Mouse (Mus musculus): ENCODE data around the gene Gm17657.
"Not testable (repeated sequence)": the region's sequence is repeated elsewhere in the genome, so short reads cannot be mapped to it uniquely, and the experiment has no call there.

Gene Gm17657

GRCm38 (mm10) chr17:29548494-29548893 lies 944 bp downstream of the Gm17657 start:
- DNase-seq (ENCODE audit: low read depth, low spot score) = no peak

DNA sequence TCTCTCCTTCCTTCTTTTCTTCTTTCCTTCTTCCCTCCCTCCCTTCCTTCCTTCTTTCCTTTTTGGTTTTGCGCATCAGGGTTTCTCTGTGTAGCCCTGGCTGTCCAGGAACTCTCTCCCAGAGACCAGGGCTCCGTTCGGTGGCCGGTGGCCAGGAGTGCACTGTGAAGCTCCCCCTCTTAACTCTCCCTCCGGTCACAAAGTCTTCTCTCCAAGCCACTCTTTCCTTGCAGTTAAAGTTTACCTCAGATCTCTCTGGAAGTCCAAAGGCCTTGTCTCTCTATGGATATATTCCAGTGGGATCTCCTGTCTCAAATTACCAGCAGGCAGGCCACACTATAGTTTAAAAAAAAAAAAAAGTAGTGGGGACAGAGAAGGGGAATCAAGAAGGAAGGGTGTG lies 4.2 kb downstream of the Gm17657 start:
- DNase-seq (ENCODE audit: low read depth, low spot score) = no peak

DNA sequence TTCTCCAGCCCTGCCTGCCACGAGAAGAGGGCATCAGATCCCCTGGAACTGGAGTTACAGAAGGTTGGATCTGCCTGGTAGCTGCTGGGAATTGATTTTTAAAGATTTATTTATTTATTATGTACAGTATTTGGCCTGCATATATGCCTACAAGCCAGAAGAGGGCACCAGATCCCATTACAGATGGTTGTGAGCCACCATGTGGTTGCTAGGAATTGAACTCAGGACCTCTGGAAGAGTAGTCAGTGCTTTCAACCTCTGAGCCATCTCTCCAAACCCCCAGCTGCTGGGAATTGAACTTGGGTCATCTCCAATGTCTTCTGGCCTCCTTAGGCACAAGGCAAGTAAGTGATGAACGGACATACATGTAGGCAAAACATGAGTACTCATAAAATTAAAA lies 5.4 kb downstream of the Gm17657 start:
- no peak for DNase-seq (ENCODE audit: low read depth, low spot score)

- no peak for DNase-seq (ENCODE audit: low read depth, low spot score)
Measured at GRCm38 (mm10) chr17:29542831-29543690, 6.4 kb downstream of the Gm17657 start.

DNA sequence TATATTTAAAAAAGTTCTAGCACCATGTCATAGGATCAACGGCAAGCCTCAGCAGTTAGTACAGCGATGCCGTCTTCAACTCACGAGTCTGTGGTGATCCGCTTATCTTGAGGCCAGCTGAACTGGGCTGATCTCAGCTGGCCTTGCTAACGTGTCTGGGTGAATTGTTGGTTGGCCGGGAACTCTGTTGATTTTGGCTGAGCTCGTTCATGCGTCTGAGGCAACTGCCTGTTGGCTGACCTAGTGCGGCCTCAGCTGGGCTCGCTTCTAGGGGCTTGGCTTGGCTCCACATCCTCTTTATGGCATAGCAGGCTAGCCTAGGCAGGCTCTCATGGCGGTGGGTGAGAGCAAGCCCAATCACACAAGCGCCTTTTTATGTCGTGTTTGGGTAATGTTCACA lies 8.0 kb downstream of the Gm17657 start:
- DNase-seq (ENCODE audit: low read depth, low spot score) = no peak

DNA sequence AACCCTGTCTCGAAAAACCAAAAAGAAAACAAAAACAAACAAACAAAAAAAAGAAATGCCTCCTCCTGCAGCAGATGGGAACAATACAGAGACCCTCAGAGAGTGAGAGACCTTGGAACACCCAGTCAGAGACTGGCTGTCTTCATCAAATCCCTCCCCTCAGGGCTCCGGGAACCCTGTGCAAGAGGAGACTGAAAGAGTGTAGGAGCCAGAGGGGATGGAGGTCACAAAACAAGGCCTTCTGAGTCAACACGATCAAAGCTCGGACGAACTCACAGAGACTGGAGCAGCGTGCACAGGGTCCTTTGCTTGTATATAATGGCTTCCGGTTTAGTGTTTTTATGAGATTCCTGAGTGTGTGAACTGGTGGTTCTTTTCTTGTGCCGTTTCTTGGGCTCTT lies 9.0 kb downstream of the Gm17657 start:
- DNase-seq (ENCODE audit: low read depth, low spot score) = no peak

- no peak for DNase-seq (ENCODE audit: low read depth, low spot score)
Measured at GRCm38 (mm10) chr17:29533866-29534265, 15.6 kb downstream of the Gm17657 start.

GRCm38 (mm10) chr17:29531757-29532384 lies 17.6 kb downstream of the Gm17657 start:
- DNase-seq (ENCODE audit: low read depth, low spot score) = no peak

- DNase-seq (ENCODE audit: low read depth, low spot score) = no peak
Measured at GRCm38 (mm10) chr17:29531278-29531677, 18.2 kb downstream of the Gm17657 start.

- DNase-seq (ENCODE audit: low read depth, low spot score) = no peak
Measured at GRCm38 (mm10) chr17:29530508-29530907, 18.9 kb downstream of the Gm17657 start.

- DNase-seq (ENCODE audit: low read depth, low spot score) = no peak
Measured at GRCm38 (mm10) chr17:29528568-29529187, 20.8 kb downstream of the Gm17657 start.

DNA sequence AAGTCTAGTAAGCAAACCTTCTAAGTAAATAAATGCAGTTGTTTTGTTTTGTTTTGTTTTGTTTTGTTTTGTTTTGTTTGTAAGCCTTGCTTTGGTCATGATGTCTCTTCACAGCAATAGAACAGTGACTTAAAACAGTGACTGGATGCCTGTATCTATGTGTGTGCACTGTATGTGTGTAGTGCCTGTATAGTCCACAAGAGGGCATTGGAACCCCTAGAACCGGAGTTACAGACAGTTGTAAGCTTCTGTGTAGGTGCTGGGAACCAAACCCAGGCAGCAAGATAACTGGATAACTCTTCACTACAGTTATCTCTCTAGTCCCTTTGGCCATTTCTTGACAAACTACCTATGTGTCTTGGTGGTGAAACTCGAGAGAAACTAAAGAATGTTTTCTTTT lies 23.8 kb downstream of the Gm17657 start:
- DNase-seq (ENCODE audit: low read depth, low spot score) = no peak

DNA sequence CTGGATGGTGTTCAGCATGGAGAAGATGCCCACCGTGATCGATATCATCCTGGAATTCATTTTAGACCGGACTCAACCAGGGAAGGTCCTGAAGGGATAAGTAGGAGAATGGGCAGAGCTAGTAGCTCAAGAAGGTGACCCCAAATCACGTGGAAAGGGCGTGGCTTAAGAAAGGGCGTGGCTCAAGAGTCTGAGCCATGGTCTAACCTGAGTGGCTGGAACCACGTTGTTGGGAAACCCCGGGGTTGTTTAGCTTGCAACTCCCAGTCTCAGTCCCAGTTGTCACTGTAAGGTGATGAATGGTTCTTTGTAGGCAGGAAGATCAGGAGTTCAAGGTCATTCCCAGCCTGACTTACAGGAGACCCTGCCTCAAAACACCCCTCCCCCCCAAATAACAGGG lies 29.7 kb downstream of the Gm17657 start:
- no peak for DNase-seq (ENCODE audit: low read depth, low spot score)

DNA sequence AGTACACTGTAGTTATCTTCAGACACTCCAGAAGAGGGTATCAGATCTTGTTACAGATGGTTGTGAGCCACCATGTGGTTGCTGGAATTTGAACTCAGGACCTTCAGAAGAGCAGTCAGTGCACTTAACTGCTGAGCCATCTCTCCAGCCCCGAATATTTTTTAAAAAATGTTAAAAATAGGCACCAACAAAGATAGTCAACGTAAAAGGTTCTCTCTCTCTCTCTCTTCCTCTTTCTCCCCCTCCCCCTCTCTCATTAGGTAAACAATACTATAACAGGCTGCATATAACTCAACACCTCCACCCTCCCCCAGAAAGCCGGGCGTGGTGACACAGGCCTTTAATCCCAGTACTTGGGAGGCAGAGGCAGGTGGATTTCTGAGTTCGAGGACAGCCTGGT lies 30.8 kb downstream of the Gm17657 start:
- not testable (repeated sequence) for DNase-seq (ENCODE audit: low read depth, low spot score)

GRCm38 (mm10) chr17:29514435-29514834 lies 35.0 kb downstream of the Gm17657 start:
- peak; percentile 73 for DNase-seq (ENCODE audit: low read depth, low spot score)

DNA sequence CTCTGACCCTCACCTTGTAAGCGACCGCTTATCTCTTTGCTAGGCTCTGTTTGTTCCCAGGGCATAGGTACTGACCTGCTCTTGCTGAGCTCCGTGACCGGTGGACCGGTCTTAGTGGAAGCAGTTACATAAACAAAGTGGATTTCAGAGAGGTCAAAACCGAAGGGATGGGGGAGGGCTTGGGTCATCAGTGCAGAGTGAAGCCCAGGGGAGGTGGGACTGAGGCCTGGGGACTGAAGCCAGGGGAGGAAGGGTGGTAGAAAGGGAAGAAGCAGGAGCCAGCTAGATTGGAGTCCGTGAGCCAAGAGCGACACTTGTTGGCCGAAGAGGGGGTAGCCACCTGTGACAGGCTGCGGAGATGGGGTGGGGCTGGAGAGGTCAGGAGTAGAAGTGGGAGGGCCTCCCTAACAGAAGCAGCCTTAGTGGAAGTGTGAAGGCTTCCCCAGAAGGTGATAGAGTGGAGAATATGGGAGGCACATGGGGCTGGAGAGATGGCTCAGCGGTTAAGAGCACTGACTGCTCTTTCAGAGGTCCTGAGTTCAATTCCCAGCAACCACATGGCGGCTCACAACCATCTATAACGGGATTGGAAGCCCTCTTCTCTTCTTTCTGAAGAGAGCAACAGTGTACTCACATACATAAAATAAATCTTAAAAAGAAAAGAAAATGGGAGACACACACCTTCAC lies 36.3 kb downstream of the Gm17657 start:
- DNase-seq (ENCODE audit: low read depth, low spot score) = peak; percentile 48

DNA sequence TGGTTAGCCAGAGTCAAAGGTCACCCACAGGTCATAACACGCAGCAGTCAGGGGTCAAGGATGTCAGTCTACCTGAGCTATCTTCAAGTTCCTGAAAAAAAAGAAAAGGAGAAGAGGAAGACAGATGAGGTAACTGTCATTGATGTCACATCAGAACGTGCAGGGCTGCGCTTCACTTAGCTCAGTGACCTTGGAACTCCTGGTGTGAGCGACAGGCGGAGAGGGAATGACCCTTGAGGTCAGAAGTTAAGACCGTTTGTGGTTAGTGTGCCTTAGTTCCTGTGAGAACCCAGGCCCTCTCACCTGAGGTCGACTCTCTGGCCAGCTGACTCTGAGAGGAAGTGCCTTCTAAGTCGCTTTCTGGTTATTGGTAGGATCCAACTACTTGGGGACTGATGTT lies 38.7 kb downstream of the Gm17657 start:
- no peak for DNase-seq (ENCODE audit: low read depth, low spot score)

GRCm38 (mm10) chr17:29508927-29509608 lies 40.4 kb downstream of the Gm17657 start:
- no peak for DNase-seq (ENCODE audit: low read depth, low spot score)

DNA sequence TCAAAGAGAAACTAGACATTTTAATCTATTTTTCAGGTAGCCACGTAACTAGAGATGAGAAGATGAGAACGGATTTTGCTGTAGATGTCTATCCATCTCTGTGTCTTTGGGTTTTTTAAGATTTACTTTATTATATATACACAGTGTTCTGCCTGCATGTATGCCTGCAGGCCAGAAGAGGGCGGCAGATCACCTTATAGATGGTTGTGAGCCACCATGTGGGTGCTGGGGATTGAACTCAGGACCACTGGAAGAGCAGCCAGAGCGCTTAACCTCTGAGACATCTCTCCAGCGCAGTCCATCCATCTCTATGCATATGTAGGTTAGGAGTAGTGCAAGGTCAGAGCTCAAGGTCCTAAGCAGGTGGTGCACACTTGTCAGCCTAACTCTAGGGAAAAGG lies 45.7 kb downstream of the Gm17657 start:
- no peak for DNase-seq (ENCODE audit: low read depth, low spot score)

- DNase-seq (ENCODE audit: low read depth, low spot score) = no peak
Measured at GRCm38 (mm10) chr17:29502669-29503665, 46.5 kb downstream of the Gm17657 start.

Measured in embryo, embryonic 11.5 days (tissue).